Mouse (Mus musculus): Measurements from ENCODE around the gene Arntl2. TPM values are rescaled to one million over a fixed set of nuclear protein-coding genes. Genes with fewer than 3 reads are reported as not detected.
"Not testable (repeated sequence)": the region's sequence is repeated elsewhere in the genome, so short reads cannot be mapped to it uniquely, and the experiment has no call there.

Arntl2 gene
- polyA plus RNA-seq, 1 experiment from 2014 or later, result 3.8 TPM

DNA sequence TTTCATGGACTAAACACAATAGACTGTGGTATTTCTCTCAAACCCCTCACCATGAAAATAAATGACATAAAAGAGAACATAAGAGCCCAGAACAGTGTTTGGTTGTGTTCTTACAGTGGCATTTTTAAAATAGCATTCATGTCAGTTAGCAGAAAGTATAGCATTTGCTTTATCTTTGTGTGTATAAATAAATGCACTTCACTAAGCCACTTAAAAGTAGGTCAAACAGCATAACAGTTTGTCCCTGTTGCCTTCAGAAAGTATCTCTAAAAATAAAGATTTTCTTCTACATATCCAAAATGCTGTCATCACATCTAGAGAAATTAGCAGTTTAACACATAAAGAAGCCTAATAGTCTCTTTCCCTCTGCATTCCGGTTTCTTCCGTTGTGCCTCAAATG is 61.5 kb downstream of the Arntl2 start:
- DNase-seq (ENCODE audit: low spot score) (no peak), ATAC-seq (ENCODE audit: low FRiP score, low TSS enrichment) (no peak)
- TF ChIP-seq CTCF (IDR thresholded peaks at IDR 0.05; ENCODE audit: low read depth) (no peak), EP300 (optimal IDR thresholded peaks at IDR 0.05) (no peak)
- Histone ChIP-seq H3K4me2 (replicated peaks; ENCODE audit: low read depth) (no peak overlapping the region), H3K27ac (replicated peaks) (no peak overlapping the region), H3K36me3 (ENCODE audit: control insufficient read depth, insufficient read depth, low read length) (no peaks in the 10 kb centered on the region), H3K27me3 (ENCODE audit: control insufficient read depth, insufficient read depth, low read length) (no peaks in the 10 kb centered on the region), H3K4me1 (replicated peaks; ENCODE audit: control insufficient read depth, insufficient read depth) (no peaks in the 10 kb centered on the region), H3K9ac (ENCODE audit: low read length) (no peak overlapping the region), H3K9me3 (ENCODE audit: control insufficient read depth, low read length) (no peaks in the 10 kb centered on the region), H3K4me3 (ENCODE audit: low read depth, low read length) (no peak overlapping the region)
- 78% methylated on average over 2 of the region's 2 CpGs for WGBS

DNA sequence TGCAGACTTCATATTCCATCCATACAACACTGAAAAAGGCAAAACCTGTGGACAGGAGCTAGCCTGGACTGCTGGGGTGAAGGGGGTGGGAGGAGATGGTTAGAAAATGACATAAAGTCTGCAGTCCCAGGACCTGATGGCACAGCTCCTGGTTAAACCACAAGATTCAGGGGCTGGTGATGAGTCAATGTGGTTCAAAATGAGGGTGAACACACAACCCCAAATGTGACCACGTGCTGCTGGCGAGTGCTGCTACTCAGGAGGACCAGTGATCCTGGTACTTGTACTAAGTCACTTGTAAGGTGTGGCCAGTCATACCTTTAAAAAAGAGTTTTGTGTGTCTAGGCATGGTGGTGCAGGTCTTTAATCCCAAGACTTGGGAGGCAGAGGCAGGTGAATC is 67.3 kb downstream of the Arntl2 start:
- Histone ChIP-seq H3K36me3 (ENCODE audit: control insufficient read depth, insufficient read depth, low read length) (no peaks in the 10 kb centered on the region), H3K9me3 (ENCODE audit: control insufficient read depth, low read length) (no peaks in the 10 kb centered on the region), H3K9ac (ENCODE audit: low read length) (no peak overlapping the region), H3K4me2 (replicated peaks; ENCODE audit: low read depth) (no peak overlapping the region), H3K4me1 (replicated peaks; ENCODE audit: control insufficient read depth, insufficient read depth) (no peaks in the 10 kb centered on the region), H3K4me3 (ENCODE audit: low read depth, low read length) (no peak overlapping the region), H3K27me3 (ENCODE audit: control insufficient read depth, insufficient read depth, low read length) (no peaks in the 10 kb centered on the region), H3K27ac (replicated peaks) (no peak overlapping the region)
- ATAC-seq (ENCODE audit: low FRiP score, low TSS enrichment) (no peak), DNase-seq (ENCODE audit: low spot score) (no peak)
- 92% methylated on average over 2 of the region's 2 CpGs for WGBS
- TF ChIP-seq CTCF (IDR thresholded peaks at IDR 0.05; ENCODE audit: low read depth), result no peak
- no peak for TF ChIP-seq EP300 (optimal IDR thresholded peaks at IDR 0.05)

DNA sequence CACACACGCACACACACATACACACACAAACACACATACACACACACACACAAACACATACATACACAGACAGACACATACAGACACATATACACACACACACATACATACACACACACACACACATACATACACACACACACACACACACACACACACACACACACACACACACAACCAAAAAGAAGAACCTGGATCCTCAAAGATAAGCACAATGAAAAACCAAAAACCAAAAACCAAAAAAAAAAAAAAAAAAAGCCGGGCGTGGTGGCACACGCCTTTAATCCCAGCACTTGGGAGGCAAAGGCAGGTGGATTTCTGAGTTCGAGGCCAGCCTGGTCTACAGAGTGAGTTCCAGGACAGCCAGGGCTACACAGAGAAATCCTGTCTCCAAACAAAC is 68.5 kb downstream of the Arntl2 start:
- H3K36me3 ChIP-seq (ENCODE audit: control insufficient read depth, insufficient read depth, low read length); H3K9ac ChIP-seq (ENCODE audit: low read length); DNase-seq (ENCODE audit: low spot score); ATAC-seq (ENCODE audit: low FRiP score, low TSS enrichment); H3K4me3 ChIP-seq (ENCODE audit: low read depth, low read length); H3K4me2 ChIP-seq (replicated peaks; ENCODE audit: low read depth); H3K27me3 ChIP-seq (ENCODE audit: control insufficient read depth, insufficient read depth, low read length); H3K4me1 ChIP-seq (replicated peaks; ENCODE audit: control insufficient read depth, insufficient read depth); H3K27ac ChIP-seq (replicated peaks); H3K9me3 ChIP-seq (ENCODE audit: control insufficient read depth, low read length): not testable (repeated sequence)
- WGBS, result 79% methylated on average over 3 of the region's 5 CpGs

DNA sequence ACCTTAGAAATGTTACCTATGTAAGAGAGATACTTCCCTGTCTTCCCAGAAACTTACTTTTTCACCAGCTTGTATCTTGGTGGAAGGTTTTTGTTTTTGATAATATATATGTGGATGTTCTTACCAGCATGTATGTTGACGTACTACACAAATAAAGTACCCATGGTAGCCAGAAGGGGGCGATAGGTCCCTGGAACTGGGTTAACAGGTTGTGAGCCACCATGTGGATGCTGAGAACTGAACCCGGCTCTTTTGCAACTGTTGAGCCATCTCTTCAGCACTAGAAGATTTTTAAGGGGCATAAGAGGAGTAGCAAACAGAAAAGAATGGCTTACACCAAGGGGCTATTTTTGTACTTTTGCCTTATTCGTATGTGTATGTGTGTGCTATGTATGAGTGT is 69.8 kb downstream of the Arntl2 start:
- H3K27me3 ChIP-seq (ENCODE audit: control insufficient read depth, insufficient read depth, low read length), result no peaks in the 10 kb centered on the region
- H3K9me3 ChIP-seq (ENCODE audit: control insufficient read depth, low read length), result no peaks in the 10 kb centered on the region
- no peaks in the 10 kb centered on the region for H3K36me3 ChIP-seq (ENCODE audit: control insufficient read depth, insufficient read depth, low read length)
- peak; percentile 53 for TF ChIP-seq CTCF (IDR thresholded peaks at IDR 0.05; ENCODE audit: low read depth)
- TF ChIP-seq EP300 (optimal IDR thresholded peaks at IDR 0.05), result no peak
- no peak overlapping the region for H3K27ac ChIP-seq (replicated peaks)
- WGBS, result 79% methylated on average over 4 of the region's 4 CpGs
- H3K9ac ChIP-seq (ENCODE audit: low read length), result no peak overlapping the region
- H3K4me1 ChIP-seq (replicated peaks; ENCODE audit: control insufficient read depth, insufficient read depth), result no peaks in the 10 kb centered on the region
- H3K4me3 ChIP-seq (ENCODE audit: low read depth, low read length), result no peak overlapping the region
- DNase-seq (ENCODE audit: low spot score) (no peak), ATAC-seq (ENCODE audit: low FRiP score, low TSS enrichment) (no peak)
- H3K4me2 ChIP-seq (replicated peaks; ENCODE audit: low read depth), result no peak overlapping the region

DNA sequence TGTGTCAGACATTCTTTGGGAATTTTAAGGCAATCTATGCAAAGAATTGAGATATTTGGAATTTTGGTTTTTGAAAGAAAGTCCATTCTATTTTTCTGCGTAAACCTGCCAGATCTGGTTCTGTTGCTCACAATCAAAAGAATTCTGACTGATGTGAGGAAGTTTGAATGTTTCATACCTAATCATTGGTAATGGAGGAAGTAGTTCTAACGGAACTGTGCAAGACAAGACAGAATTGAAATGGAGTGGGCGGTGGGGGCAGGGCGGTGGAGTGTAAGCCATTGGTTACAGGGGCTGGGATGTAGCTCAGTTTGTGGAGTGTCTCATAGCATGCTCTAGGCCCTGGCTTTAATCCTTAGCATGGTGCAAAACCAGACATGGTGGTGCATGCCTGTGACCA is 76.1 kb downstream of the Arntl2 start:
- no peak overlapping the region for H3K9ac ChIP-seq (ENCODE audit: low read length)
- WGBS, result 92% methylated on average over 4 of the region's 4 CpGs
- no peak for DNase-seq (ENCODE audit: low spot score)
- H3K4me2 ChIP-seq (replicated peaks; ENCODE audit: low read depth), result no peak overlapping the region
- TF ChIP-seq EP300 (optimal IDR thresholded peaks at IDR 0.05), result no peak
- no peak for TF ChIP-seq CTCF (IDR thresholded peaks at IDR 0.05; ENCODE audit: low read depth)
- H3K4me1 ChIP-seq (replicated peaks; ENCODE audit: control insufficient read depth, insufficient read depth), result no peaks in the 10 kb centered on the region
- ATAC-seq (ENCODE audit: low FRiP score, low TSS enrichment), result no peak
- no peak overlapping the region for H3K4me3 ChIP-seq (ENCODE audit: low read depth, low read length)
- no peaks in the 10 kb centered on the region for H3K9me3 ChIP-seq (ENCODE audit: control insufficient read depth, low read length)
- no peaks in the 10 kb centered on the region for H3K36me3 ChIP-seq (ENCODE audit: control insufficient read depth, insufficient read depth, low read length)
- H3K27ac ChIP-seq (replicated peaks), result no peak overlapping the region
- no peaks in the 10 kb centered on the region for H3K27me3 ChIP-seq (ENCODE audit: control insufficient read depth, insufficient read depth, low read length)

DNA sequence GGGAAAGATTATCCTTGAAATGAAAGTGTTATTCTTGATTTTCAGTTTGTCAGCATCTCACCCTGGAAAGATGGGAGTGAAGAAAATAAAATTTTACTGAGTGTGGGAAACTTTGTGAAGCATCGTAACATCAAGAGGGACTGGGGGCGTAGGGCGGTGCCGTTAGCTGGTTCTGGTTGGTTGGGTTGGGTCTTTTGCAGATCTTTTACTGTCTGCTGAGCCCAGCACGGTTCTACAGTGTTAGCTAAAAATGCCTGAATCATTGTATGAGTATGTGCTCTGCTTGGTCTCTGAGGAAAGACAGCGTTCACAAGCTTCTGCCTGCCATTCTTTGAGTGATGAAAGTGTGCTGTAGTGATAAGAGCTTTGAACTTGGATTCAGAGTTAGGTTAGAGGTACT is 78.6 kb downstream of the Arntl2 start:
- no peak for DNase-seq (ENCODE audit: low spot score)
- WGBS, result 79% methylated on average over 6 of the region's 6 CpGs
- H3K27ac ChIP-seq (replicated peaks), result no peak overlapping the region
- H3K4me1 ChIP-seq (replicated peaks; ENCODE audit: control insufficient read depth, insufficient read depth), result no peaks in the 10 kb centered on the region
- no peak overlapping the region for H3K9ac ChIP-seq (ENCODE audit: low read length)
- no peak overlapping the region for H3K4me3 ChIP-seq (ENCODE audit: low read depth, low read length)
- no peaks in the 10 kb centered on the region for H3K27me3 ChIP-seq (ENCODE audit: control insufficient read depth, insufficient read depth, low read length)
- ATAC-seq (ENCODE audit: low FRiP score, low TSS enrichment), result no peak
- no peaks in the 10 kb centered on the region for H3K36me3 ChIP-seq (ENCODE audit: control insufficient read depth, insufficient read depth, low read length)
- TF ChIP-seq EP300 (optimal IDR thresholded peaks at IDR 0.05), result no peak
- TF ChIP-seq CTCF (IDR thresholded peaks at IDR 0.05; ENCODE audit: low read depth), result no peak
- H3K9me3 ChIP-seq (ENCODE audit: control insufficient read depth, low read length), result no peaks in the 10 kb centered on the region
- no peak overlapping the region for H3K4me2 ChIP-seq (replicated peaks; ENCODE audit: low read depth)
